Comparison of ENCODE assay signal across 18 mouse cellular contexts in the genomic region with DNA sequence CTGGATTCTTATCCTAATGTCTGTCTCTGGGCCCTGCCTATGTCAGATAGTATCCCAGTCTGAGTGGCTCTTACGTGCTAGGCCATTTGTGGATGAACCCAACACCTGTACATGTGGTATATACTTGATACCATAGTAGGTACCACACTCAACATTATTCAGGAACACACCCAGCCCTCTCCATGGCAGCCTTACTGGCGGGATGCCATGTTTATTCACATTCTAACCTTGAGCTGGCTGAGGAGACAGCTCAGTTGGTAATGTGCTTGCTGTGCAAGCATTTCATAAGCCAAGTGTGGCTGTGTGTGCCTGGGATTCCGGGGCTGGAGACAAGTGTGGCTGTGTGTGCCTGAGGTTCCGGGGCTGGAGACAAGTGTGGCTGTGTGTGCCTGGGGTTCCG. TPM values are rescaled to one million over a fixed set of nuclear protein-coding genes. Genes with fewer than 3 reads are reported as not detected.
DNase-seq lines count a peak whose midpoint lies in the region; ATAC-seq and TF ChIP-seq lines count a peak whose summit lies in the region.
"Had no signal": no experiment of that assay in that cellular context is flagged by ENCODE, and none has a peak within 500 bp of the region (broad histone marks: within the 10 kb centered on the region; RNA-seq: fewer than 3 reads in every experiment).

No protein-coding gene starts in this region.

- no peak overlapping the region for H3K9ac ChIP-seq in kidney, embryonic 16.5 days (replicated peaks; ENCODE audit: low read length)
- H3K9ac ChIP-seq in midbrain, embryonic 14.5 days (replicated peaks; ENCODE audit: low read length): no peak overlapping the region
- H3K9ac ChIP-seq in midbrain, embryonic 16.5 days (ENCODE audit: low read depth, low read length): no peak overlapping the region
- H3K9ac ChIP-seq: embryonic facial prominence, embryonic 12.5 days; liver, embryonic 14.5 days; midbrain, embryonic 15.5 days; neural tube, embryonic 15.5 days had no signal

- no peak for ATAC-seq in kidney, embryonic 16.5 days (ENCODE audit: low FRiP score, low TSS enrichment)
- ATAC-seq in midbrain, embryonic 14.5 days (ENCODE audit: low FRiP score, low TSS enrichment): no peak
- ATAC-seq in midbrain, embryonic 16.5 days: no peak
- ATAC-seq: forebrain, embryonic 16.5 days; midbrain, embryonic 15.5 days had no signal

- H3K9me3 ChIP-seq in kidney, embryonic 16.5 days (ENCODE audit: low read length): no peaks in the 10 kb centered on the region
- H3K9me3 ChIP-seq in midbrain, embryonic 14.5 days (ENCODE audit: control insufficient read depth, low read length): no peaks in the 10 kb centered on the region
- H3K9me3 ChIP-seq in midbrain, embryonic 16.5 days (replicated peaks; ENCODE audit: control insufficient read depth, low read length, poor library complexity, severe bottlenecking): no peaks in the 10 kb centered on the region
- H3K9me3 ChIP-seq: embryonic facial prominence, embryonic 12.5 days; midbrain, embryonic 15.5 days; neural tube, embryonic 15.5 days had no signal

- DNase-seq in kidney, adult 2 months: peak; percentile 51
- peak; percentile 73 for DNase-seq in NIH3T3 (ENCODE audit: low read depth)
- DNase-seq in adrenal gland, adult 2 months: peak; percentile 85
- DNase-seq in lung, postnatal 25 days (ENCODE audit: low spot score): peak; percentile 34
- no peak for DNase-seq in midbrain, embryonic 14.5 days
- DNase-seq: heart, adult 2 months; right cerebral cortex, postnatal 25 days had no signal

- H3K36me3 ChIP-seq in kidney, adult 2 months (ENCODE audit: control insufficient read depth, insufficient read depth, low read length): no peaks in the 10 kb centered on the region
- H3K36me3 ChIP-seq in kidney, embryonic 16.5 days (ENCODE audit: insufficient read depth, low read length): no peaks in the 10 kb centered on the region
- H3K36me3 ChIP-seq in midbrain, embryonic 14.5 days (ENCODE audit: control insufficient read depth, insufficient read depth, low read length): no peaks in the 10 kb centered on the region
- H3K36me3 ChIP-seq in midbrain, embryonic 16.5 days (ENCODE audit: control insufficient read depth, insufficient read depth, low read length): no peaks in the 10 kb centered on the region
- H3K36me3 ChIP-seq: embryonic facial prominence, embryonic 12.5 days; midbrain, embryonic 15.5 days; neural tube, embryonic 15.5 days had no signal

- no peak for TF ChIP-seq CTCF in kidney, adult 2 months (conservative IDR thresholded peaks at IDR 0.05; ENCODE audit: insufficient read depth, insufficient read length, low read depth, low read length)

- no peak overlapping the region for H3K4me3 ChIP-seq in kidney, adult 2 months (ENCODE audit: insufficient read depth, low read depth, low read length)
- no peak overlapping the region for H3K4me3 ChIP-seq in kidney, embryonic 16.5 days (ENCODE audit: low read length)
- H3K4me3 ChIP-seq in midbrain, embryonic 14.5 days (replicated peaks; ENCODE audit: low read depth, low read length): no peak overlapping the region
- H3K4me3 ChIP-seq in midbrain, embryonic 16.5 days (ENCODE audit: low read depth, low read length): no peak overlapping the region
- H3K4me3 ChIP-seq: embryonic facial prominence, embryonic 12.5 days; heart, adult 2 months; midbrain, embryonic 15.5 days; neural tube, embryonic 15.5 days had no signal

- TF ChIP-seq POLR2A in kidney, adult 2 months (IDR thresholded peaks at IDR 0.05; ENCODE audit: low read depth, low read length): no peak

- no peaks in the 10 kb centered on the region for H3K27me3 ChIP-seq in kidney, adult 2 months (replicated peaks; ENCODE audit: control insufficient read depth, insufficient read depth, low read length)
- no peaks in the 10 kb centered on the region for H3K27me3 ChIP-seq in kidney, embryonic 16.5 days (ENCODE audit: insufficient read depth, low read length)
- no peaks in the 10 kb centered on the region for H3K27me3 ChIP-seq in midbrain, embryonic 14.5 days (ENCODE audit: control insufficient read depth, insufficient read depth, low read length)
- no peaks in the 10 kb centered on the region for H3K27me3 ChIP-seq in midbrain, embryonic 16.5 days (ENCODE audit: control insufficient read depth, insufficient read depth, low read depth, low read length)
- H3K27me3 ChIP-seq: embryonic facial prominence, embryonic 12.5 days; midbrain, embryonic 15.5 days; neural tube, embryonic 15.5 days had no signal

- 68% methylated on average over 5 of the region's 5 CpGs for WGBS in kidney, adult 2 months
- WGBS in kidney, embryonic 16.5 days: 82% methylated on average over 5 of the region's 5 CpGs
- 86% methylated on average over 5 of the region's 5 CpGs for WGBS in midbrain, embryonic 14.5 days
- 90% methylated on average over 5 of the region's 5 CpGs for WGBS in midbrain, embryonic 16.5 days

- H3K4me1 ChIP-seq in kidney, adult 2 months (ENCODE audit: control insufficient read depth, insufficient read depth, low read length): no peaks in the 10 kb centered on the region
- no peaks in the 10 kb centered on the region for H3K4me1 ChIP-seq in kidney, embryonic 16.5 days (ENCODE audit: insufficient read depth, low read length)
- no peaks in the 10 kb centered on the region for H3K4me1 ChIP-seq in midbrain, embryonic 14.5 days (ENCODE audit: control insufficient read depth, insufficient read depth, low read length)
- no peaks in the 10 kb centered on the region for H3K4me1 ChIP-seq in midbrain, embryonic 16.5 days (ENCODE audit: control insufficient read depth, insufficient read depth, low read length)
- H3K4me1 ChIP-seq: midbrain, embryonic 15.5 days had no signal

- no peak overlapping the region for H3K4me2 ChIP-seq in kidney, embryonic 16.5 days (replicated peaks; ENCODE audit: low read depth, low read length)
- no peak overlapping the region for H3K4me2 ChIP-seq in midbrain, embryonic 14.5 days (ENCODE audit: low read length)
- no peak overlapping the region for H3K4me2 ChIP-seq in midbrain, embryonic 16.5 days (ENCODE audit: low read length)
- H3K4me2 ChIP-seq: embryonic facial prominence, embryonic 12.5 days; midbrain, embryonic 15.5 days; neural tube, embryonic 15.5 days had no signal

- no peak overlapping the region for H3K27ac ChIP-seq in kidney, adult 2 months (ENCODE audit: insufficient read depth, low read depth, low read length)
- H3K27ac ChIP-seq in kidney, embryonic 16.5 days (ENCODE audit: low read length): no peak overlapping the region
- no peak overlapping the region for H3K27ac ChIP-seq in midbrain, embryonic 14.5 days (replicated peaks; ENCODE audit: low read depth, low read length)
- no peak overlapping the region for H3K27ac ChIP-seq in midbrain, embryonic 16.5 days (ENCODE audit: low read length)
- H3K27ac ChIP-seq: embryonic facial prominence, embryonic 12.5 days; heart, adult 2 months; kidney, postnatal 0 days; liver, embryonic 14.5 days; midbrain, embryonic 15.5 days; neural tube, embryonic 15.5 days had no signal

RNA-seq across cellular contexts. Expression of gene Fam198a, which starts 17.5 kb away (rescaled TPM):
- 0.25 and 0.65 TPM in 2 replicates for polyA plus RNA-seq in kidney, adult 2 months (2012; rRNA removed)
- polyA plus RNA-seq in kidney, embryonic 16.5 days (2015; fragmentation: Nextera tagmentation; extraction: Ambion mirVana): 2.0 and 2.8 TPM in 2 replicates
- total RNA-seq in adrenal gland, adult 2 months (2021): 1 to 10 TPM in 1 of 2 experiments, under 1 TPM in 1; 0.78 to 1.6 TPM
- polyA plus RNA-seq in adrenal gland, adult 2 months (2012; rRNA removed): 0.87 and 1.5 TPM in 2 replicates
- polyA plus RNA-seq in midbrain, embryonic 14.5 days (2014; fragmentation: Nextera tagmentation; extraction: Ambion mirVana): 0.80 and 0.81 TPM in 2 replicates
- polyA plus RNA-seq in midbrain, embryonic 16.5 days (2015; fragmentation: Nextera tagmentation; extraction: Ambion mirVana): 1.5 and 2.6 TPM in 2 replicates
- total RNA-seq: hematopoietic stem cell, adult 5-6 weeks had no signal

RNA-seq across cellular contexts. Expression of gene Pomgnt2, which starts 28.7 kb away (rescaled TPM):
- polyA plus RNA-seq in kidney, adult 2 months (2012; rRNA removed): 16.7 and 20.6 TPM in 2 replicates
- polyA plus RNA-seq in kidney, embryonic 16.5 days (2015; fragmentation: Nextera tagmentation; extraction: Ambion mirVana): 19.1 and 19.9 TPM in 2 replicates
- total RNA-seq in adrenal gland, adult 2 months (2021): 10 to 100 TPM; 14.7 to 24.7 TPM
- polyA plus RNA-seq in adrenal gland, adult 2 months (2012; rRNA removed): 35.5 and 36.4 TPM in 2 replicates
- 22.4 and 23.0 TPM in 2 replicates for polyA plus RNA-seq in midbrain, embryonic 14.5 days (2014; fragmentation: Nextera tagmentation; extraction: Ambion mirVana)
- 40.2 and 42.0 TPM in 2 replicates for polyA plus RNA-seq in midbrain, embryonic 16.5 days (2015; fragmentation: Nextera tagmentation; extraction: Ambion mirVana)

RNA-seq across cellular contexts. Expression of gene Cyp8b1, which starts 52.2 kb away (rescaled TPM):
- polyA plus RNA-seq in kidney, adult 2 months (2012; rRNA removed): 0.16 and 0.39 TPM in 2 replicates
- polyA plus RNA-seq in kidney, embryonic 16.5 days (2015; fragmentation: Nextera tagmentation; extraction: Ambion mirVana): not detected in 2 replicates
- under 1 TPM; 0.48 to 0.84 TPM for total RNA-seq in adrenal gland, adult 2 months (2021)
- 0.32 and 1.00 TPM in 2 replicates for polyA plus RNA-seq in adrenal gland, adult 2 months (2012; rRNA removed)
- polyA plus RNA-seq in midbrain, embryonic 14.5 days (2014; fragmentation: Nextera tagmentation; extraction: Ambion mirVana): not detected in 2 replicates
- not detected in 2 replicates for polyA plus RNA-seq in midbrain, embryonic 16.5 days (2015; fragmentation: Nextera tagmentation; extraction: Ambion mirVana)
- total RNA-seq: heart, adult 2 months; hematopoietic stem cell, adult 5-6 weeks; left cerebral cortex, adult 8-10 months had no signal
- polyA plus RNA-seq: embryonic facial prominence, embryonic 12.5 days; forebrain, embryonic 16.5 days; kidney, postnatal 0 days; midbrain, embryonic 15.5 days; neural tube, embryonic 15.5 days; stomach, embryonic 14.5 days had no signal
